Mouse (Mus musculus): Measurements from ENCODE around the gene Pbsn. TPM values are rescaled to one million over a fixed set of nuclear protein-coding genes. Genes with fewer than 3 reads are reported as not detected.
A peak's percentile ranks its signal among the peaks of the same experiment; 100 is the strongest.
"Not testable (repeated sequence)": the region's sequence is repeated elsewhere in the genome, so short reads cannot be mapped to it uniquely, and the experiment has no call there.

Pbsn gene
- not detected in 2 replicates for polyA plus RNA-seq (2015; fragmentation: Nextera tagmentation; extraction: Ambion mirVana)

DNA sequence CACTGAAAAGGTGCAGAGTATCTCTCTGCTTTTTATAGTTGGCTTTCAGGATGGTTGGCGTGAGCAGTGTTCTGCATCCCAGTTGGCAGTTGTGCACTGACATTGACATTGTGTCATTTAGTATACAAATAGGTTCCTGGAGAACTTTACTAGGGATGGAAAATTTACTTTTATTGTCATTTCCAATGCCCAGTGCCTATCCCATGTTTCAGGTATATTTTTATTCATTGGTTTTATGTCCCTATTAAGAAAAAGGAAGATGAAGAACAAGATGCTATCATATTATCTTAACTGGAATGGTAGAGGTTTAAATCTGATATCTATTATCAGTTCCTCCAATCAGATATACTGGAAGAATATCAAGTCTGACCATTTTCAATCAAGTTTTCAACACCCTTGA, at the start of gene Pbsn:
Gene Pbsn (minus strand): TSS at position 101 of the 400 bp plus-strand sequence.
- no peak within 1 kb of the TSS for H3K4me2 ChIP-seq (replicated peaks)
- H3K4me1 ChIP-seq = no peaks in the 10 kb centered on the region
- H3K9ac ChIP-seq = no peak within 1 kb of the TSS
- no peak within 1 kb of the TSS for H3K27ac ChIP-seq (replicated peaks)
- no peaks in the 10 kb centered on the region for H3K36me3 ChIP-seq
- H3K9me3 ChIP-seq (replicated peaks) = no peaks in the 10 kb centered on the region
- H3K27me3 ChIP-seq = no peaks in the 10 kb centered on the region
- H3K4me3 ChIP-seq (replicated peaks) = no peak within 1 kb of the TSS
- 66% methylated on average over 1 of the region's 1 CpGs for WGBS
- no peak for ATAC-seq (ENCODE audit: insufficient number of reproducible peaks, low FRiP score, low TSS enrichment, low read depth)

DNA sequence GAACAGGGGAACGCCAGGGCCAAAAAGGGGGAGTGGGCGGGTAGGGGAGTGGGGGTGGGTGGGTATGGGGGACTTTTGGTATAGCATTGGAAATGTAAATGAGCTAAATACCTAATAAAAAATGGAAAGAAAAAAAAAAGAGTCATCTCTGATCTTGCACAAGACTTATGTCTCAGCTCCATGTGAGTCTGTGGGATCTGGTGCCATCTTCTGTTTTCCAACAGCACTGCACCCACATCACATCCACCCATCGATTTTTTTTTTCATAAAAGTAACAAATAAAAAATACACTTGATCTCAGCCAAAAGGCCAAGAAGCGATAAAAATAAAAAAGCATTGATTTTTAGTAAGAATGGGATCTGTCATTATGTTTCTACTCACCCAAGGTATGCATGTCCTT, 26.6 kb upstream of the Pbsn start:
- H3K9me3 ChIP-seq (replicated peaks); H3K36me3 ChIP-seq; H3K4me3 ChIP-seq (replicated peaks); H3K4me1 ChIP-seq; H3K9ac ChIP-seq; ATAC-seq (ENCODE audit: insufficient number of reproducible peaks, low FRiP score, low TSS enrichment, low read depth); H3K27ac ChIP-seq (replicated peaks); H3K4me2 ChIP-seq (replicated peaks); H3K27me3 ChIP-seq: not testable (repeated sequence)
- 54% methylated on average over 2 of the region's 4 CpGs for WGBS

DNA sequence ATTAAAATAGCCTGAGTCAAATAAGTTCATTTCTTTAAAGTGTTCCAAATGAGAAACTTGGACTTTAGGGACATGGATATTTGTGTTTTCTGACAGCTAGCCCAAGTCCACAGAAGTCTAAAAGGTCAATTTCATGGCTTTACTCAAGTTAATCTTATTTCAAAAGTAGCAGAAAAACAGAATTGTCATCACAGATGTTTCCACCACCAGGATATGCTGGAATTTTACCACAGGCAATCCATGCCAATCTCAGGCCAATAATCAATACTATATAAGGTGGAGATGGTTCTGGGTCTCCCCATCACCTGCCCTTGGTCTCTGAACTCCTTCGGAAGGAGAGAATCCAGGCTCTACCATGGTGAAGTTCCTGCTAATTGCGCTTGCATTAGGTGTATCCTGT, 11.0 kb upstream of the Pbsn start, which contains the start of gene Gm14744:
Gene Gm14744 (plus strand): TSS at position 301 of the 400 bp plus-strand sequence.
- not testable (repeated sequence) for H3K27ac ChIP-seq (replicated peaks); H3K9me3 ChIP-seq (replicated peaks); ATAC-seq (ENCODE audit: insufficient number of reproducible peaks, low FRiP score, low TSS enrichment, low read depth); H3K4me2 ChIP-seq (replicated peaks); H3K27me3 ChIP-seq; H3K9ac ChIP-seq; H3K36me3 ChIP-seq; H3K4me1 ChIP-seq; H3K4me3 ChIP-seq (replicated peaks)
- WGBS = 84% methylated on average over 2 of the region's 2 CpGs

DNA sequence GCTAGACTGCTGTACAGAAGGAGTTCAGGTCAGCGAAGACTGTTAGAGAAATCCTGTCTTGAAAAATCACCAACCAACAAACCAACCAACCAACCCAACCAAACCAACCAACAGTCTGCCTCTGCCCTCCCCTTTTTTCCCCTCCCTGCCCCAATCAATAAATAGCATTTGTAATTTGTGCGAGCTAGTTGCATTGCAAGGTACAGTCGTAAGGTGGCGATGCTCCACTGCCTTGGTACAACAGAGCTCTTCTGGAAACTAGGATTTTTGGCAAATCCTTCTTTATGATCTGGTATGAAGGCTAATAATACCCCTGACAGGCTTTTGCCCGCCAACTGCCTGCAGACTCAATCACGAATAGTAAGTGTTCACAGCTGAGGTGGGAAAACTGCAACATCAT, 41.4 kb downstream of the Pbsn start:
- Histone ChIP-seq H3K9me3 (replicated peaks) (no peaks in the 10 kb centered on the region), H3K27me3 (no peaks in the 10 kb centered on the region), H3K9ac (no peak overlapping the region), H3K4me1 (no peaks in the 10 kb centered on the region), H3K27ac (replicated peaks) (no peak overlapping the region), H3K4me3 (replicated peaks) (no peak overlapping the region), H3K36me3 (no peaks in the 10 kb centered on the region), H3K4me2 (replicated peaks) (no peak overlapping the region)
- 55% methylated on average over 6 of the region's 6 CpGs for WGBS
- ATAC-seq (ENCODE audit: insufficient number of reproducible peaks, low FRiP score, low TSS enrichment, low read depth) = no peak

DNA sequence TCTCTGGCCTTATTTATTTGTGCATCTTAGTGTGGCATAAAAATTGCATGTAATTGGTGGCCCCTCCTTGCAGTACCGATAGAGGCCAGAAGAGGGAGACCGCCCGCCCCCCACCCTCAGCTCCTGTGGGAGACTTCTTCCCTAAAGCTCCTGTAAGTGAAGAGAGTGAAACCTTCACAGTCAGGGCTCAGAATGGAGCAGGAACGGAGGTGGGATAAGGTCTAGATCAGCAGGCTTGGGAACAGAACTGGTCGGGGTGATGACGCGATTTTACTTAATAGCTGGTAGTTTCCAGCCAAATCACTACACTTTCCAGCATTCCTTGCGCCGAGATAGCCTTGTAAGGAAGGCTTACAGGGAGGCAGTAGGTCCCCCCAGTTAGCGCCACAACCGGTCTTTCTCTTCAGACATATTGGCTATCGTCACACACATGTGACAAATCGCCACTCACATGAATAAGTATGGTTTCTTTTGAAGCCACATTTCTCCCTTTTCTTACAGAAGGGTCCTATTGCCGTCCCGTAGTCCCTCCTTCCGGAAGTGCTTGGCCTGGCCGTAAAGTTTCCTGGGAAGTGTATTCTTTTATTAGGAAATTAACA, 42.7 kb downstream of the Pbsn start:
- no peaks in the 10 kb centered on the region for H3K9me3 ChIP-seq (replicated peaks)
- no peaks in the 10 kb centered on the region for H3K27me3 ChIP-seq
- ATAC-seq (ENCODE audit: insufficient number of reproducible peaks, low FRiP score, low TSS enrichment, low read depth) = no peak; the same call in 1 of the 2 replicates
- H3K4me3 ChIP-seq (replicated peaks) = peak overlapping the region; percentile 45
- peak overlapping the region; percentile 76 for H3K27ac ChIP-seq (replicated peaks)
- H3K4me1 ChIP-seq = no peaks in the 10 kb centered on the region
- WGBS = 19% methylated on average over 17 of the region's 17 CpGs
- H3K4me2 ChIP-seq (replicated peaks) = peak overlapping the region; percentile 39
- H3K9ac ChIP-seq = no peak overlapping the region
- H3K36me3 ChIP-seq = no peaks in the 10 kb centered on the region

DNA sequence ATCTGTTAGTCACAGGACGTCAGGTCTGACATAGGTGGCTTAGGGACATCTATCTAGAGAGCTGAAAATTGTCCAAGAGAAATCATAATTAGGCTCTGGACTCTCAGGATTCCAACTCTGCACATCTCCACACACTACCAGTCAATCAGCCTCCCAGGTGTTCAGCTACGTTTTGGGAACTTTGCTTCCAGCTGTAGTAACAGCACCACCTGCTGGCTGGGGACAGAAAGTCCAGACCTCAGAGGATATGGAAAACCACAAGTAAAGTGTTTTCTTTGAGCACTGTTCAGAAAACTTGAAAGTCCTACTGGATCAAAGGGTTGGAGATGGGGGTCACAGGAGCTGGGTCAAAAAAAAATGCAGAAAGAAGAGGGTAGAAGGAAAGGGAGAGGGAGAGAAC, 44.8 kb downstream of the Pbsn start:
- no peaks in the 10 kb centered on the region for H3K27me3 ChIP-seq

DNA sequence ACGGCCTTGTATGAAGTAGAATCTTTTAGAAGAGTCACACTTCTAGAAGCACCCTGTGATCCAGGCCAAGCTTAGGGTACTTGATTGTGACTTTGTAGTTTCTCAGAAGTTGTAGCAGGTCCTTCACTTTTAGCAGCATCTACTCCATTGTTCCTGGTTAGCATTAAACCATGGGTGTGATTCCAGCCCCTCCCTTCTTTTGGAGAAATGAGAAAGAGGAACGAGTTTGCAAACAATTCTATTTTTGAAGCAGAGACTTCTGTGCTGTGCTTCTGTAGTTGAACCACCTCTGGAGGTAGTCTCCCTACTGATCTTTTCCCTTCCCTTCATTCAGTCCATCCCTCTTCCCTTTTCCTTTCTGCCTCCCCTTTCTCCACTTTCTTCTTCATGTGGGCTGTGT, 51.1 kb downstream of the Pbsn start:
- Histone ChIP-seq H3K27ac (replicated peaks) (no peak overlapping the region), H3K27me3 (no peaks in the 10 kb centered on the region), H3K4me3 (replicated peaks) (no peak overlapping the region), H3K4me2 (replicated peaks) (no peak overlapping the region), H3K9me3 (replicated peaks) (no peaks in the 10 kb centered on the region), H3K4me1 (no peaks in the 10 kb centered on the region), H3K36me3 (no peaks in the 10 kb centered on the region), H3K9ac (no peak overlapping the region)
- ATAC-seq (ENCODE audit: insufficient number of reproducible peaks, low FRiP score, low TSS enrichment, low read depth) = no peak
- WGBS = 71% methylated on average over 2 of the region's 2 CpGs

More for the DNA sequence above, 44.8 kb downstream of the Pbsn start:
- 18% methylated on average over 2 of the region's 2 CpGs for WGBS
- Histone ChIP-seq H3K4me1 (no peaks in the 10 kb centered on the region), H3K4me2 (replicated peaks) (no peak overlapping the region), H3K4me3 (replicated peaks) (no peak overlapping the region), H3K9ac (no peak overlapping the region), H3K27ac (replicated peaks) (no peak overlapping the region), H3K36me3 (no peaks in the 10 kb centered on the region), H3K9me3 (replicated peaks) (no peaks in the 10 kb centered on the region)
- no peak for ATAC-seq (ENCODE audit: insufficient number of reproducible peaks, low FRiP score, low TSS enrichment, low read depth)

DNA sequence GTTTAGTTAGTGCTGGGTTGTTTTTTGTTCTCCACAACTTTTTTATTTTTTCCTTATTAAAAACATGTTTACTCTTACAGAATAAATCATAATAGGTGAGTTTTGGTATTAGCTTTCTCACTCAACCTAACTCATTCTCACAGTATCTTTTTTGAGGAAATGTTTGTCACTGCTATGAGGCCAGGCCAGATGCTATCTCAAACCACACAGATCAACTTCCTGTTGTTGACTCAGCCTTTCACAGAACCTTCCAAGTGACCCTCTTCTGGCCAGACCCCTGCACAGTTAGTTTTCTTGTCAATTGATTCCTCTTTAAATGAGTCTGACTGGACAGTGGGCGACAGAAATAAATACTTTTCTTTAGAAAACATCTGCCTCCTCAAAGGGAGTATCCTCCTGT, 51.9 kb downstream of the Pbsn start:
- H3K9me3 ChIP-seq (replicated peaks) = no peaks in the 10 kb centered on the region
- H3K4me2 ChIP-seq (replicated peaks) = no peak overlapping the region
- no peak overlapping the region for H3K4me3 ChIP-seq (replicated peaks)
- 60% methylated on average over 1 of the region's 1 CpGs for WGBS
- H3K27ac ChIP-seq (replicated peaks) = no peak overlapping the region
- H3K27me3 ChIP-seq = no peaks in the 10 kb centered on the region
- H3K36me3 ChIP-seq = no peaks in the 10 kb centered on the region
- no peaks in the 10 kb centered on the region for H3K4me1 ChIP-seq
- no peak overlapping the region for H3K9ac ChIP-seq
- ATAC-seq (ENCODE audit: insufficient number of reproducible peaks, low FRiP score, low TSS enrichment, low read depth) = no peak

DNA sequence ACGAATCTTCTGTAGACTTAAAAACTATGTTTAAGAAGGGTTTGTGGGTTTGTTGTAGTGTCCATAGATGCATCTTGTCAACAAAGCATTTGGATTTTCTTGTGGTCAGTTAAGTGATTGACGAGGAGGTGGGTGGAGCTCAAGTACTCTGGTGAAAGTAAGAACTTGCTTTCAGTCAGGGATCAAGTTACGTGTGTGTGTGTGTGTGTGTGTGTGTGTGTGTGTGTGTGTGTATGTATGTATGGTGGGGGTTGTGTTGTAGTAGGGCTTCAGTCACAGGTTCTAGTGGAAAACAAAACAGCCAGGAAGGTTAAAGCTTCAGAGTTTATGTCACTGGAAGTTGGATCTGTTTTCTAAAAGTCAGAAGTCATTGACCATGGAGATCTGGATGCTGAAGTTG, 53.9 kb downstream of the Pbsn start:
- no peaks in the 10 kb centered on the region for H3K9me3 ChIP-seq (replicated peaks)
- H3K4me2 ChIP-seq (replicated peaks) = no peak overlapping the region
- no peak overlapping the region for H3K9ac ChIP-seq
- 67% methylated on average over 3 of the region's 3 CpGs for WGBS
- no peaks in the 10 kb centered on the region for H3K36me3 ChIP-seq
- H3K4me3 ChIP-seq (replicated peaks) = no peak overlapping the region
- H3K27ac ChIP-seq (replicated peaks) = no peak overlapping the region
- no peaks in the 10 kb centered on the region for H3K27me3 ChIP-seq
- no peak for ATAC-seq (ENCODE audit: insufficient number of reproducible peaks, low FRiP score, low TSS enrichment, low read depth)
- H3K4me1 ChIP-seq = no peaks in the 10 kb centered on the region

DNA sequence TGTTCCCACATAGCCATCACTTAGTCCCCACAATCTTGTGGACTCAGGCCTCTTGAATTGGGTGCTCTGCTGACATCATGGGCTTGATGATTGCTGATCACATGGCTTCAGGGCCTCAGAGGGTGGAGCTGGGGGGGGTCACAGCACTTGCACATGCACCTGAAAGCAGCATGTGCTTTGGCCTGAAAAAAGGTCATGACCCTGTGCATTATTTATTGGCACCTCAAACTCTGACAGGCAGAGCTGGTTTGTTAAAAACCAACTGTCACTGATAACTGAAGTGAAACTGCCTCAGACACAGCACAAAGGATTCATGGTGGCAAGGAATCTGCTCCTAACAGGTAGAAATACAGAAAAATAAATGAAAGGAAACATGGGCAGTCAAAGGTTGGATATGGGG, 55.6 kb downstream of the Pbsn start:
- Histone ChIP-seq H3K4me3 (replicated peaks) (no peak overlapping the region), H3K36me3 (no peaks in the 10 kb centered on the region), H3K4me1 (0 out of 2 replicates have a peak, but pooled peaks cover 4% of the 10 kb centered on the region), H3K27me3 (no peaks in the 10 kb centered on the region), H3K27ac (replicated peaks) (no peak overlapping the region), H3K4me2 (replicated peaks) (no peak overlapping the region), H3K9ac (no peak overlapping the region), H3K9me3 (replicated peaks) (no peaks in the 10 kb centered on the region)
- ATAC-seq (ENCODE audit: insufficient number of reproducible peaks, low FRiP score, low TSS enrichment, low read depth) = no peak

DNA sequence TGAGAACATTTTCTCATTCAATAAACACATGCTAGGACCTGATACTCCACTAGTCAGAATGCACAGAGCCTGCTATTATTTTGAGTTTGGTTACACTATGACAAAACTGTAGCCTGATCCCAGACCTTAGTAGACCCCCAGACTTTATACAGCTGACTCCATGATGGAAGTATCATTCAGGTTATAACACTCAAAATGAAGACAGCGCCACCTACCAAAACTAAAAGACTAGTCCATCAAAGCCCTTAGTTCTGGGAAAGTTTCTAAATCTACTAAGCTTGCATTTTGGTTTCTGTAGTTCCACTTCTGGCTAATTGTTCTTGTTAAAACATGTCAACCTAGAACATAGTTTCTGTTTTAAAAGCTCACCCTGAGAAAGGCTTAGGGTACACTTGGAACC, 56.5 kb downstream of the Pbsn start:
- H3K27ac ChIP-seq (replicated peaks) = no peak overlapping the region
- peak overlapping the region; percentile 54; the same call in 1 of the 2 replicates for H3K4me2 ChIP-seq (replicated peaks)
- no peaks in the 10 kb centered on the region for H3K9me3 ChIP-seq (replicated peaks)
- H3K36me3 ChIP-seq = no peaks in the 10 kb centered on the region
- no peak for ATAC-seq (ENCODE audit: insufficient number of reproducible peaks, low FRiP score, low TSS enrichment, low read depth)
- no peak overlapping the region for H3K9ac ChIP-seq
- H3K4me3 ChIP-seq (replicated peaks) = peak overlapping the region; percentile 60; the same call in 1 of the 2 replicates
- 58% methylated on average over 1 of the region's 1 CpGs for WGBS
- H3K4me1 ChIP-seq = 0 out of 2 replicates have a peak, but pooled peaks cover 4% of the 10 kb centered on the region
- no peaks in the 10 kb centered on the region for H3K27me3 ChIP-seq

DNA sequence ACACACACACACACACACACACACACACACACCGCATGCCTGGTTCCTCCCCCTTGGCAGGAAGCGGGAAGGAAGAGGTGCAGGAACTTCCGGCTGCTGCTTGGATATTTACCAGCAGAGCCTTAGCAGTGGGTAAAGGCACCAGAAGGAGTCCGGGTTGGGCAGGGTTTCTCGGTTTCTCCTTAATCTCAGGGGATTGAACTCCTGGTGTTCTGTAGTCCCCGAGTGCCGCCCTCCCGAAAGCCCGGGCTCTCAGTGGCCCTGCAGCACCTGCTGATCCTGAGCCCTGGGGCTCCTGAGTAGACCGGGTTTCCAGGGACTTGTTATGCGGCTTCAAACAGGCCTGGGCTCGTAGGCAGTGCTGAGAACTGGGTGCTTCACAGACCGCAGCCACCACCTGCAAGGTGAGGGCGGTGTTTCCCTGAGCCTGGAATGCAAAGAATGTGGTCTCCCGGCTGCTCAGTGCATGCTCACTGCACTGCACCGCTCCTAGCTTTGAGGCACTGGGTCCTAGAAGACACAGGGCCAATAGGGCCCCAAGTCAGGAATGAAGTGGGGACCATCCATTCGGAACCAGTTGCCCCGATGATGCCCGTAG, 57.1 kb downstream of the Pbsn start, which contains the start of gene Prkx:
Gene Prkx (minus strand): TSS at position 41 of the 598 bp plus-strand sequence.
- 19% methylated on average over 17 of the region's 19 CpGs for WGBS
- Histone ChIP-seq H3K4me1 (0 out of 2 replicates have a peak, but pooled peaks cover 4% of the 10 kb centered on the region), H3K4me2 (replicated peaks) (peak within 1 kb of the TSS; percentile 54), H3K9me3 (replicated peaks) (no peaks in the 10 kb centered on the region), H3K4me3 (replicated peaks) (peak within 1 kb of the TSS; percentile 60), H3K27me3 (no peaks in the 10 kb centered on the region), H3K36me3 (no peaks in the 10 kb centered on the region), H3K9ac (peak within 1 kb of the TSS; percentile 40), H3K27ac (replicated peaks) (peak within 1 kb of the TSS; percentile 86)
- ATAC-seq (ENCODE audit: insufficient number of reproducible peaks, low FRiP score, low TSS enrichment, low read depth) = peak; percentile 61

Data from embryonic facial prominence, embryonic 15.5 days (tissue).